Mouse (Mus musculus): ENCODE measurements around the gene Uba2.
"Not testable (repeated sequence)": the region's sequence is repeated elsewhere in the genome, so short reads cannot be mapped to it uniquely, and the experiment has no call there.

DNA sequence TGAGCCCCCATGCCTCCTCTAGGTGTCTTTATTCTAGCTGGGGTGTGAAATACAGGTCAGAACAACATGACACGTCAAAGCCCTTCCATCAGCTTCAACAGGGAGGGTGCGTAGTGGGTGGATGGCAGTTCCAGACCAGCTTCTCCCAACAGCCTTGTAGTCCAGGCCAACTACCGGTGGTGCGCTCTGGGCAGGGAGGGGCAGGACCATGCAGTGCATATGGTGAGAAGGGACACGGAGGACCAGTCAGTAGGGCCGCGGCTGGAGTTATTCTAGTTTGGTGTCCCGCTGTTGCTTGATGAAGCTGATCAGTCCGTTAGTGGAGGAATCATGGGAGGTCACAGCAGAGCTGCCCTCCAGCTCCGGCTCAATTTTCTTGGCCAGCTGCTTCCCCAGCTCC lies 32.7 kb upstream of the Uba2 start:
- TF ChIP-seq CTCF (IDR thresholded peaks at IDR 0.05; ENCODE audit: low read depth); EP300 (optimal IDR thresholded peaks at IDR 0.05): not testable (repeated sequence)

Data from stomach, postnatal 0 days (tissue).